Mouse (Mus musculus) liver, adult 2 months (tissue): ENCODE measurements around the gene Serinc2. TPM values are rescaled to one million over a fixed set of nuclear protein-coding genes. Genes with fewer than 3 reads are reported as not detected.

Source experiments
- DNase-seq: peaks from one replicate; pipeline ENCODE4 v3.0.0-alpha.2; 2011; ENCODE audit warnings: low read depth, low spot score; ENCODE audit errors: extremely low read depth
- H3K27ac ChIP-seq: fragments of 200-500 bp; replicated peaks from 2 replicates; pipeline ENCODE4 v1.5.1; 2012; ENCODE audit warnings: low read depth, mild to moderate bottlenecking, control low read depth, inconsistent platforms, low read length; ENCODE audit not compliant: insufficient read depth
- H3K27me3 ChIP-seq: fragments of 200-500 bp; 2 replicates; pipeline ENCODE4 v1.6.1; 2012; ENCODE audit warnings: mild to moderate bottlenecking, moderate library complexity, low read length, inconsistent platforms; ENCODE audit not compliant: control insufficient read depth, insufficient read depth
- H3K36me3 ChIP-seq: fragments of 200-500 bp; 2 replicates; pipeline ENCODE4 v1.6.1; 2012; ENCODE audit warnings: low read length, inconsistent platforms; ENCODE audit not compliant: control insufficient read depth, insufficient read depth
- H3K4me1 ChIP-seq: fragments of 200-500 bp; 2 replicates; pipeline ENCODE4 v1.6.1; 2011; ENCODE audit warnings: low read length; ENCODE audit not compliant: control insufficient read depth, insufficient read depth
- H3K4me3 ChIP-seq: fragments of 200-500 bp; 2 replicates; pipeline ENCODE4 v1.5.1; 2011; ENCODE audit warnings: low read depth, mild to moderate bottlenecking, control low read depth, low read length, moderate library complexity; ENCODE audit not compliant: insufficient read depth
- H3K79me2 ChIP-seq: fragments of 200-500 bp; 2 replicates; pipeline ENCODE4 v1.6.1; 2012; ENCODE audit warnings: inconsistent platforms, mild to moderate bottlenecking, low read length, moderate library complexity; ENCODE audit not compliant: control insufficient read depth, insufficient read depth
- H3K9ac ChIP-seq: fragments of 200-500 bp; 2 replicates; pipeline ENCODE4 v1.6.1; 2012; ENCODE audit warnings: low read depth, mild to moderate bottlenecking, control low read depth, inconsistent platforms, low read length
- CTCF ChIP-seq: fragments of 200-500 bp; IDR thresholded peaks from 2 replicates; pipeline ENCODE4 v1.5.1; 2011; ENCODE audit warnings: low read depth, low read length, control low read depth
- POLR2A ChIP-seq: fragments of 200-500 bp; IDR thresholded peaks from 2 replicates; pipeline ENCODE4 v1.6.1; 2011; ENCODE audit warnings: low read length, control low read depth; ENCODE audit not compliant: insufficient read depth; ENCODE audit errors: extremely low read depth
- WGBS: fragments of 180-500 bp; shearing (Covaris S2); methylation state at CpG from one replicate; pipeline ENCODE4 v1.1.7; 2018; 5-methylcytosine and 5-hydroxymethylcytosine counted together
- polyA plus RNA-seq: library from polyadenylated mRNA; depleted of rRNA; stranded (reverse); fragments of >200 nt; gene quantifications from 2 replicates; pipeline ENCODE4 v1.2.3, GENCODE M21; 2012
- total RNA-seq: library from RNA; depleted of rRNA; stranded (reverse); fragments of >200 nt; gene quantifications from 2 replicates; pipeline ENCODE4 v1.2.3, GENCODE M21; 2014

Serinc2 gene
- total and polyA plus RNA-seq, 2 experiments: 1.1 to 20.9 TPM

DNA sequence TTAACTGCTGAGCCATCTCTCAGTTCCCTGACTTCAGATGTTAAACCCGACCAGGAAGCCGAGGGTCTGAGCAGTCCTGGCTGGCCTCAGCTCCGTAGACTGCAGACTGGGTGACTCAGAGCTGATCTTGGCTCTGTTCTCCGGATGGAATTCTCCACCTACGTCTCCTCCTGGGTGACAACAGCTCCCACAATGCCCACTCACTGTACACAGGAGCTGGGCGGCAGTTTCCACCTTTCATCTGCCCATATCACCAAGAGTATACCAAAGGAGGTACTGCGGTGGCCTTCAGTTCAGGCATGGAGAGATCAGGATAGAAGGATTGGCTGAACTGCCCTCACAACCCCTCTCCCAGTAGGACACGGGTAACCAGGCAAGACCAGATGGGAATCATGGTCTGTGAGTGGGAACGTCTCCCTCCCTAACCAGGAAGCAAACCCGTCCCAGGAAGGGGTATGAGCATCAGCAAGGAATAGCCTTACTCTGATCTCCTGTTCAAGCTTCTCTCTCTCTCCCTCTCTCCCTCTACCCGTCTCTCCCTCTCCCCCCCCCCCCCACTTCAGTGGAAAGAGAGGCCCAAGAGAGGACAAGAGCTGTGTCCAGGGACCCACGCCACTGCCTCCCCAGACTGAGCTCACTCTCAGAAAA lies 5.2 kb downstream of the Serinc2 start:
- no peak overlapping the region for H3K27ac ChIP-seq
- TF ChIP-seq POLR2A: no peak
- no peak for TF ChIP-seq CTCF
- H3K79me2 ChIP-seq: no peaks in the 10 kb centered on the region; the same call in 1 of the 2 replicates
- H3K4me3 ChIP-seq: no peak overlapping the region
- no peaks in the 10 kb centered on the region for H3K27me3 ChIP-seq
- WGBS: 59% methylated on average over 11 of the region's 12 CpGs
- no peak for DNase-seq
- no peaks in the 10 kb centered on the region for H3K36me3 ChIP-seq
- peaks cover 9% of the 10 kb centered on the region for H3K4me1 ChIP-seq
- no peak overlapping the region for H3K9ac ChIP-seq

DNA sequence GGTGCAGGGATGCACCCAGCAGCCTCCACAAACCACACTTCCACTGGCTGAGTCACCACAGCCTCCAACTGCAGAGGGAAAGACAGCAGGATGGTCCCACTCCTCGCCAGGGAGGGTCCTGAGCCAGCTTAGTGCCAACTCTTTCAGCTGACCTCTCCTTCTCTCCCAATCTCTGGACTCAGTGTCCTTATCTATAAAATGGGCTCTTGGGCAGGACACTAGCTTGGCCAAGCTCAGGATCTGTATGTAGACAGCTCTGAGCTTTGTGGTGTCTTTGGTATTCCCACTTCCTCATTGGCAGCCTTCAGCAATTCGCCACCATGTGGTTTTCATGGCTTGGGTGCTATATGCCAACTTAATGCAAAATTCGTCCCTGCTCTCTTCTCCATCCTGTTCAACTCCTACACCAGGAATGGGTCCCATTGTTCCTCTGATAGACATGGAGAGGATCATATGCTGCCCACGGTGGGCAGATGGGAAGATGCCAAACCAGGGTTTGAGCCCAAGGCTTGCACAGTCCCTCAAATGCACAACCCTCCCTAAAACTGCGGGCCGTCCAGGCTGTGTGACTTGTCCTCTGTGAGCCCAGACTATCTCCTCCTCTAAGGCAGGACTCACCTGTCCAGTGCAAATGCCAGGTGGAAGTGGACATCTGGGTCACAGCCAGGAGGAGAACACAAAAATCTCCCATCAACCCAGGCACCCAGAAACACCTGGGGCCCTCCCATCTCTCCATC lies 8.2 kb downstream of the Serinc2 start:
- Histone ChIP-seq H3K9ac (no peak overlapping the region), H3K4me3 (no peak overlapping the region), H3K27me3 (no peaks in the 10 kb centered on the region), H3K36me3 (no peaks in the 10 kb centered on the region), H3K4me1 (peaks cover 5% of the 10 kb centered on the region; the same call in 1 of the 2 replicates), H3K79me2 (no peaks in the 10 kb centered on the region; the same call in 1 of the 2 replicates), H3K27ac (no peak overlapping the region)
- DNase-seq: no peak
- 86% methylated on average over 6 of the region's 6 CpGs for WGBS
- TF ChIP-seq POLR2A (no peak), CTCF (no peak)

DNA sequence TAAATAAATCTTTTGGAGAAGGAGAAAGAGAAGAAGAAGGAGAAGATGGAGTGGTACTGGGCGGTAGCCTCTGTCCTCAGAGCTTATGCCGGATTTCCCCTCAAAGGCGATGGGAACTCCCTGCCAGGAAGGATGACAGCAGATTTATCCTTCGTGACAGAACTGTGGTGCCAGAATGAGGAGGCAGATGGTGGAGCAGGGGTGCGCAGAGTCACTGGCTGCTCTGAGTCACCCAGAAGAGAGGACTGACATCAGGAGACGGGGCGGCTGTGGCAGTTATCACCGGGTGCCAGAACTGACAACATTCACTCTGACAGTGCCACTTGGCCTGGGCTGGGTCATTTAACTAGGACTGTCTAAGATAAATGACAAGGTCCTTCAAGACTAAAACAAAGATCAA lies 8.9 kb downstream of the Serinc2 start:
- Histone ChIP-seq H3K27me3 (no peaks in the 10 kb centered on the region), H3K9ac (no peak overlapping the region), H3K4me3 (no peak overlapping the region), H3K36me3 (no peaks in the 10 kb centered on the region), H3K4me1 (peaks cover 5% of the 10 kb centered on the region; the same call in 1 of the 2 replicates), H3K27ac (no peak overlapping the region), H3K79me2 (no peaks in the 10 kb centered on the region; the same call in 1 of the 2 replicates)
- no peak for DNase-seq
- WGBS: 84% methylated on average over 8 of the region's 8 CpGs
- TF ChIP-seq POLR2A: no peak
- TF ChIP-seq CTCF: no peak

DNA sequence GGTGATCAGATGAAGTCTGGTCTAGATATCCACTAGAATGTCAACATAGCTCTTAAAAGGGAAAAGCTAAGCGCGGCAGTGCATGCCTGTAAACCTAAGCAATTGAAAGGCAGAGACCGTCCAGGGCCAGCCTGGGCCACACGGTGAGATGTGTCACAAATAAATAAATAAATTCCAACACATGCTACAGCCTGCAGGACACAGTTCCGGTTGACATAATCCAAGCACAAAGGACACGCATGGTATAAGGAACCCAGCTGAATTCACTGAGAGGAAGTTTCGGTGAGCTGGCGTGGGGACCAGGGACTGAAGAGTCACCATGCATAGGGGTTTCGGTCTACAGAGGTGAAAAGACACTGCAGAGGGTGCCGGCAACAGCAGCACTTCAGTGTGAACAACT lies 10.3 kb downstream of the Serinc2 start:
- H3K79me2 ChIP-seq: no peaks in the 10 kb centered on the region
- TF ChIP-seq CTCF: no peak
- no peak for TF ChIP-seq POLR2A
- DNase-seq: no peak
- no peak overlapping the region for H3K4me3 ChIP-seq
- H3K4me1 ChIP-seq: 0 out of 2 replicates have a peak, but pooled peaks cover 3% of the 10 kb centered on the region
- H3K36me3 ChIP-seq: no peaks in the 10 kb centered on the region
- no peaks in the 10 kb centered on the region for H3K27me3 ChIP-seq
- H3K27ac ChIP-seq: no peak overlapping the region
- H3K9ac ChIP-seq: no peak overlapping the region
- WGBS: 94% methylated on average over 10 of the region's 10 CpGs

DNA sequence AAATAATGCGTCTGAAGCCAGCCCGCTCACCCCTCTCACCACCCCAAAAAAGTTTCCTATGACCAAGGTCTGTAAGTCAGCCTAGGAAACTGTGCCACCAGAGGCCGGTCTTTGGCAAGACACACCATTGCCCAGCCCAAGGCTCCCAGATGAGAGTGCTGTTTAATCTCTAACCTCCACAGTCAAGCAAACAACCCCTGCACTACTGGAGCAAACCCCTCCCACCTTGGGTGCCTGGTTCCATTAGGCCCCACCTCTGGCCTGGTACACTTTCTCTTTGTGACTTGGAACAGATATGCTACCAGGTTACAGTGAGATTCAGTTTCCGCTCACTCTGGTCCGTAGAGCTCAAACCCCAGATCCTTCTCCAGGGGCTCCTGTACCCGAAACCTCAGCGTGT lies 11.9 kb downstream of the Serinc2 start:
- Histone ChIP-seq H3K4me3 (peak overlapping the region; percentile 8; the same call in 1 of the 2 replicates), H3K36me3 (no peaks in the 10 kb centered on the region), H3K4me1 (0 out of 2 replicates have a peak, but pooled peaks cover 3% of the 10 kb centered on the region), H3K79me2 (no peaks in the 10 kb centered on the region), H3K27ac (peak overlapping the region; percentile 62), H3K9ac (peak overlapping the region; percentile 25; the same call in 1 of the 2 replicates), H3K27me3 (no peaks in the 10 kb centered on the region)
- 43% methylated on average over 7 of the region's 7 CpGs for WGBS
- TF ChIP-seq CTCF (no peak), POLR2A (no peak)
- DNase-seq: peak; percentile 94
